ENCODE assay signal across 18 mouse cellular contexts in genomic region chr1:156107424-156107823, GRCm38 (mm10).
DNase-seq lines count a peak whose midpoint lies in the region; TF ChIP-seq lines count a peak whose summit lies in the region.
"Had no signal": no experiment of that assay in that cellular context is flagged by ENCODE, and none has a peak within 500 bp of the region (broad histone marks: within the 10 kb centered on the region; RNA-seq: fewer than 3 reads in every experiment).

No protein-coding gene starts in this region.

- intact Hi-C loops in left cerebral cortex, adult 2 months (cut with DNase I), result no loop called here

- no peaks in the 10 kb centered on the region for H3K4me1 ChIP-seq in lung, adult 2 months (ENCODE audit: control insufficient read depth, insufficient read depth, low read length)

- peak; percentile 30 for DNase-seq in CD4-positive, CD25-positive, alpha-beta regulatory T cell, adult 2 months (ENCODE audit: low read depth, low spot score)
- DNase-seq in induced T-regulatory cell, adult 2 months (ENCODE audit: low read depth), result peak; percentile 17
- no peak for DNase-seq in left cerebral cortex, adult 2 months (ENCODE audit: extremely low spot score in 1 of 2, low spot score in 2 of 2)
- DNase-seq in lung, adult 2 months, result no peak
- no peak for DNase-seq in frontal cortex, postnatal 25 days (ENCODE audit: low spot score in 2 of 2)
- DNase-seq: adrenal gland, adult 8-10 months; adrenal gland, postnatal 14 days; adrenal gland, postnatal 36 days; cerebellum, adult 11-12 months; cerebellum, adult 2 months; cerebellum, adult 9-10 months; cerebellum, postnatal 10 days; cerebellum, postnatal 25 days; forebrain, postnatal 0 days had no signal

- TF ChIP-seq POLR2A in lung, adult 2 months (IDR thresholded peaks at IDR 0.05; ENCODE audit: borderline replicate concordance, extremely low read depth, low read depth, low read length), result no peak

- TF ChIP-seq CTCF in left cerebral cortex, adult 2 months (IDR thresholded peaks at IDR 0.05), result no peak
- no peak for TF ChIP-seq CTCF in lung, adult 2 months (IDR thresholded peaks at IDR 0.05; ENCODE audit: insufficient read depth, low read length)

- H3K27ac ChIP-seq in left cerebral cortex, adult 2 months, result no peak overlapping the region
- H3K27ac ChIP-seq: embryonic facial prominence, embryonic 10.5 days; embryonic facial prominence, embryonic 12.5 days; forebrain, embryonic 13.5 days; forebrain, embryonic 15.5 days had no signal

- 88% methylated on average over 2 of the region's 2 CpGs for WGBS in lung, adult 2 months

- H3K4me3 ChIP-seq in left cerebral cortex, adult 2 months, result no peak overlapping the region
- H3K4me3 ChIP-seq in lung, adult 2 months (replicated peaks; ENCODE audit: extremely low read depth, low read depth, low read length), result no peak overlapping the region
- H3K4me3 ChIP-seq: embryonic facial prominence, embryonic 10.5 days; embryonic facial prominence, embryonic 12.5 days; forebrain, embryonic 13.5 days; forebrain, embryonic 15.5 days had no signal

Comparison
In these comparisons a context has a peak if more than half of its experiments do, and no peak if none do; other contexts are left out.
1. DNase-seq: peak in CD4-positive, CD25-positive, alpha-beta regulatory T cell, adult 2 months (single experiment) and induced T-regulatory cell, adult 2 months (single experiment); none in left cerebral cortex, adult 2 months (0 of 2), lung, adult 2 months (single experiment) and frontal cortex, postnatal 25 days (0 of 2).